Comparison of ENCODE assay signal across 11 mouse cellular contexts in the genomic region with DNA sequence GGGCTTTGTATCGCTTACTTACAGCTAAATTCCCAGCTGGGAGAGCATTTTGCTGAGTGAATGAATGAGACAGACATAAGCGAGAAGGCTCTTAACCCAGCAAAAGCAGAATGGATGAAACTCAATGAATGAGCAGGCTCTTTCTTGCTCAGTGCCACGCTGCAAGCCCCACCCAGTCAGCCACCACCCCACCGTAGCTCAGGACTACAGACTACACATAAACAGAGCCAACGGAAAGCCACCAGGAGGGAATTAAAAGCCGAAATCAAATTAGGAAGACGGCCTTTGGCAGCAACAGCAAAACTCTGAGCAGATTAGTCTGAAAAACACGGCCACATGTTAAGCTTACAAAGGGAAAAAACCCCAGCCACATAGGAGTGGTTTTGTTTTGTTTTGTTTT.
"Had no signal": no experiment of that assay in that cellular context is flagged by ENCODE, and none has a peak within 500 bp of the region (broad histone marks: within the 10 kb centered on the region; RNA-seq: fewer than 3 reads in every experiment).

No protein-coding gene starts in this region.

- ATAC-seq: liver, embryonic 12.5 days; midbrain, embryonic 16.5 days had no signal

- H3K4me3 ChIP-seq: liver, embryonic 12.5 days; megakaryocyte, embryonic 14.5 days had no signal

- H3K36me3 ChIP-seq: liver, embryonic 12.5 days had no signal

- H3K9me3 ChIP-seq: liver, embryonic 12.5 days; megakaryocyte, embryonic 14.5 days had no signal

- H3K27ac ChIP-seq: liver, embryonic 12.5 days had no signal

- DNase-seq: kidney, postnatal 10 days; kidney, postnatal 4 days; left cerebral cortex, postnatal 4 days; lung, embryonic 14.5 days; lung, postnatal 10 days; right cerebral cortex, postnatal 14 days; thymus, postnatal 36 days had no signal

- H3K4me2 ChIP-seq: liver, embryonic 12.5 days; lung, embryonic 14.5 days; midbrain, embryonic 11.5 days had no signal

- H3K9ac ChIP-seq: liver, embryonic 12.5 days; lung, embryonic 14.5 days had no signal
